In the genomic region with DNA sequence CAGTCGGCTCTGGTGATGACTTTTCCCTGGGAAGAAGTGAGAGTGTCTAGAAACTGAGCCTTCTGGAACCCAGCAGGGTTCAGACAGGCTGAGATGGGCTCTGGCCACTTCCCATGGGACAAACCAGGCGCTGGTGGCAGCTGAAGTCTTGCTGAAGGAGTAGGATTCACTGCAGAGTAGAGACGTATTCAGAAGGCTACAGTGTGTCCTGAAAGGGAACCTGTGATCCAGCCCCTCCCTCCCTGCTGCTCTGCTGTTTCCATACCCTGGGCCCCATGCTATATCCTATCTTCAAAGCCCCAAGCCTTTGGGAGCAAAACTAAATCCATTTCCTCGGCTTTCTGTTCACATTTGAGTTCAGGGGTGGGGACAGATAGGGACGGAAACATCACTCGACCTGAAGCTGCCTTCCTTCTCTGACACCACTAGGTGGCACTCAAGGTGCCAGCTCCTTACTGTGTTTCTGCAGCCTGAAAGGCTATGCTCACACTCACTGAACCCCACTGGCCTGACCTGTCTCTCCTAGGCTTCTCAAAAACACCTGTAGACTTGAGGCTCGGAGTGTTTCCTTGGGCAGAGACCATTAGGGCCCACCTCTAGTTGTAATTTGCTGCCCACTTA, we compare ENCODE assay signal across 8 mouse cellular contexts. TPM values are rescaled to one million over a fixed set of nuclear protein-coding genes. Genes with fewer than 3 reads are reported as not detected.
A peak's percentile ranks its signal among the peaks of the same experiment; 100 is the strongest.
DNase-seq lines count a peak whose midpoint lies in the region; ATAC-seq and TF ChIP-seq lines count a peak whose summit lies in the region.

No protein-coding gene starts in this region.

- no peaks in the 10 kb centered on the region for H3K4me1 ChIP-seq in bone marrow macrophage, adult 2 months (ENCODE audit: control insufficient read depth, insufficient read depth, low read length)
- no peaks in the 10 kb centered on the region for H3K4me1 ChIP-seq in lung, adult 2 months (ENCODE audit: control insufficient read depth, insufficient read depth, low read length)
- H3K4me1 ChIP-seq in neural tube, embryonic 14.5 days (ENCODE audit: control insufficient read depth, insufficient read depth, low read length): no peaks in the 10 kb centered on the region

- no peaks in the 10 kb centered on the region for H3K36me3 ChIP-seq in neural tube, embryonic 14.5 days (ENCODE audit: control insufficient read depth, insufficient read depth, low read length)

- WGBS in lung, adult 2 months: 29% methylated on average over 7 of the region's 7 CpGs
- WGBS in neural tube, embryonic 14.5 days: 26% methylated on average over 7 of the region's 7 CpGs

- no peak overlapping the region for H3K9ac ChIP-seq in neural tube, embryonic 14.5 days (replicated peaks; ENCODE audit: low read depth, low read length)

- ATAC-seq in erythroblast, adult 5-6 weeks (replicated peaks; ENCODE audit: low FRiP score, poor library complexity, severe bottlenecking): peak; percentile 66; the same call in 1 of the 2 replicates
- peak; percentile 78 for ATAC-seq in neural tube, embryonic 14.5 days (ENCODE audit: low read depth)

- no peaks in the 10 kb centered on the region for H3K9me3 ChIP-seq in neural tube, embryonic 14.5 days (ENCODE audit: control insufficient read depth, low read length)

- no peak overlapping the region for H3K27ac ChIP-seq in bone marrow macrophage, adult 2 months (ENCODE audit: insufficient read depth, low read depth, low read length)
- 0 out of 2 replicates have a peak overlapping the region, but pooled peaks have one; percentile 34 for H3K27ac ChIP-seq in neural tube, embryonic 14.5 days (ENCODE audit: low read depth, low read length)

- DNase-seq in MEL-GATA-1-ER (ENCODE audit: extremely low read depth, low read depth): peak; percentile 27
- DNase-seq in heart, postnatal 10 days: peak; percentile 57 to 64
- DNase-seq in kidney, postnatal 14 days: peak; percentile 56
- DNase-seq in lung, adult 2 months: peak; percentile 34
- DNase-seq in spleen, postnatal 4 days (ENCODE audit: low spot score in 2 of 2): no peak

- H3K4me3 ChIP-seq in bone marrow macrophage, adult 2 months (ENCODE audit: insufficient read depth, low read length): no peak overlapping the region
- no peak overlapping the region for H3K4me3 ChIP-seq in lung, adult 2 months (replicated peaks; ENCODE audit: extremely low read depth, low read depth, low read length)
- no peak overlapping the region for H3K4me3 ChIP-seq in neural tube, embryonic 14.5 days (ENCODE audit: low read depth, low read length)

- TF ChIP-seq CTCF in bone marrow macrophage, adult 2 months (IDR thresholded peaks at IDR 0.05; ENCODE audit: low read depth, low read length): peak; percentile 69
- peak; percentile 96 for TF ChIP-seq CTCF in lung, adult 2 months (IDR thresholded peaks at IDR 0.05; ENCODE audit: insufficient read depth, low read length)

- TF ChIP-seq POLR2A in bone marrow macrophage, adult 2 months (IDR thresholded peaks at IDR 0.05; ENCODE audit: borderline replicate concordance, low read depth, low read length): no peak
- TF ChIP-seq POLR2A in lung, adult 2 months (IDR thresholded peaks at IDR 0.05; ENCODE audit: borderline replicate concordance, extremely low read depth, low read depth, low read length): no peak

- no peaks in the 10 kb centered on the region for H3K27me3 ChIP-seq in neural tube, embryonic 14.5 days (ENCODE audit: control insufficient read depth, insufficient read depth, low read length)

- H3K4me2 ChIP-seq in neural tube, embryonic 14.5 days (ENCODE audit: low read depth, low read length): no peak overlapping the region

- intact Hi-C loops in heart, postnatal 10 days (cut with DNase I): loop anchor here (1.0 to 2.0 kb wide), 2 partner anchors 54 to 62 kb away; no protein-coding TSS in a partner anchor

RNA-seq across cellular contexts. Expression of a gene that starts 16.7 kb away (rescaled TPM):
- polyA plus RNA-seq in bone marrow macrophage, adult 2 months (2012; ENCODE audit: insufficient read depth, insufficient read length, missing spikeins): 0.17 TPM in 1 of 2 replicates, not detected in the other
- not detected in 2 replicates for total RNA-seq in erythroblast, adult 5-6 weeks (2015; ENCODE audit: low replicate concordance)
- not detected in 2 replicates for total RNA-seq in erythroblast, adult 5-6 weeks (2017; ENCODE audit: low replicate concordance)
- under 1 TPM; 0.50 to 0.53 TPM for total RNA-seq in heart, postnatal 10 days (2021)
- polyA plus RNA-seq in lung, adult 2 months (2012; rRNA removed): 0.66 and 0.76 TPM in 2 replicates
- 38.4 and 50.3 TPM in 2 replicates for polyA plus RNA-seq in neural tube, embryonic 14.5 days (2014; fragmentation: Nextera tagmentation; extraction: Ambion mirVana)

RNA-seq across cellular contexts. Expression of a gene that starts 32.6 kb away (rescaled TPM):
- 191 and 197 TPM in 2 replicates for polyA plus RNA-seq in bone marrow macrophage, adult 2 months (2012; ENCODE audit: insufficient read depth, insufficient read length, missing spikeins)
- 51.3 and 67.7 TPM in 2 replicates for total RNA-seq in erythroblast, adult 5-6 weeks (2015; ENCODE audit: low replicate concordance)
- total RNA-seq in erythroblast, adult 5-6 weeks (2017; ENCODE audit: low replicate concordance): 19.4 and 26.1 TPM in 2 replicates
- total RNA-seq in heart, postnatal 10 days (2021): 100 to 1,000 TPM; 112 to 117 TPM
- 107 and 141 TPM in 2 replicates for polyA plus RNA-seq in lung, adult 2 months (2012; rRNA removed)
- polyA plus RNA-seq in neural tube, embryonic 14.5 days (2014; fragmentation: Nextera tagmentation; extraction: Ambion mirVana): 81.2 and 84.4 TPM in 2 replicates

RNA-seq across cellular contexts. Expression of a gene that starts 36.9 kb away (rescaled TPM):
- 4.8 and 4.9 TPM in 2 replicates for polyA plus RNA-seq in bone marrow macrophage, adult 2 months (2012; ENCODE audit: insufficient read depth, insufficient read length, missing spikeins)
- not detected in 2 replicates for total RNA-seq in erythroblast, adult 5-6 weeks (2015; ENCODE audit: low replicate concordance)
- total RNA-seq in erythroblast, adult 5-6 weeks (2017; ENCODE audit: low replicate concordance): 0.14 TPM in 1 of 2 replicates, not detected in the other
- 10 to 100 TPM; 13.7 to 19.5 TPM for total RNA-seq in heart, postnatal 10 days (2021)
- 0.18 and 2.0 TPM in 2 replicates for polyA plus RNA-seq in lung, adult 2 months (2012; rRNA removed)
- polyA plus RNA-seq in neural tube, embryonic 14.5 days (2014; fragmentation: Nextera tagmentation; extraction: Ambion mirVana): 0.05 TPM in 1 of 2 replicates, not detected in the other

Comparison
In these comparisons a context has a peak if more than half of its experiments do, and no peak if none do; other contexts are left out.
1. DNase-seq: peak in MEL-GATA-1-ER (single experiment), heart, postnatal 10 days (2 of 2), kidney, postnatal 14 days (single experiment) and lung, adult 2 months (single experiment); none in spleen, postnatal 4 days (0 of 2).
2. RNA of a gene that starts 16.7 kb away (polyA plus RNA-seq): 38.4 to 50.3 TPM in neural tube, embryonic 14.5 days; 0.66 to 0.76 TPM in lung, adult 2 months and 0.17 TPM in bone marrow macrophage, adult 2 months; every median in the first group is over 10 times any median in the second.